Mouse (Mus musculus) thymus, adult 18-20 months (tissue): ENCODE measurements around the gene Irgq.
A peak's percentile ranks its signal among the peaks of the same experiment; 100 is the strongest.

Source experiments
- DNase-seq, 2 experiments: peaks; one replicate each; pipeline ENCODE4 v3.0.0; 2022; ENCODE audit warnings: mixed read lengths in 2 of 2

Irgq gene

GRCm38 (mm10) chr7:24547534-24548036 lies 17.1 kb downstream of the Irgq start:
- no peak for DNase-seq

- DNase-seq = no peak
Observed at GRCm38 (mm10) chr7:24551985-24552759, 21.7 kb downstream of the Irgq start.

GRCm38 (mm10) chr7:24555786-24556185 lies 25.3 kb downstream of the Irgq start:
- no peak for DNase-seq

- DNase-seq = no peak
Observed at GRCm38 (mm10) chr7:24561450-24561849, 31.0 kb downstream of the Irgq start.

- DNase-seq = no peak
Observed at GRCm38 (mm10) chr7:24563191-24563836, 32.8 kb downstream of the Irgq start.

- no peak for DNase-seq
Observed at GRCm38 (mm10) chr7:24563837-24564206, 33.3 kb downstream of the Irgq start.

- DNase-seq = peak; percentile 37 to 45
Observed at GRCm38 (mm10) chr7:24564607-24565265, 34.2 kb downstream of the Irgq start.

- DNase-seq = no peak
Observed at GRCm38 (mm10) chr7:24565627-24566026, 35.1 kb downstream of the Irgq start.

GRCm38 (mm10) chr7:24566206-24566605 lies 35.7 kb downstream of the Irgq start:
- no peak for DNase-seq

- DNase-seq = no peak
Observed at GRCm38 (mm10) chr7:24568512-24568911, 38.0 kb downstream of the Irgq start.

GRCm38 (mm10) chr7:24571071-24571470 lies 40.6 kb downstream of the Irgq start:
- no peak for DNase-seq

GRCm38 (mm10) chr7:24572455-24572854 lies 42.0 kb downstream of the Irgq start:
- no peak for DNase-seq

- DNase-seq = no peak
Observed at GRCm38 (mm10) chr7:24574224-24574796, 43.8 kb downstream of the Irgq start.

GRCm38 (mm10) chr7:24577811-24578210 lies 47.3 kb downstream of the Irgq start:
- no peak for DNase-seq

- no peak for DNase-seq
Observed at GRCm38 (mm10) chr7:24584876-24585275, 54.4 kb downstream of the Irgq start.

GRCm38 (mm10) chr7:24585995-24586394 lies 55.5 kb downstream of the Irgq start:
- DNase-seq = no peak

- DNase-seq = no peak
Observed at GRCm38 (mm10) chr7:24586828-24587227, 56.3 kb downstream of the Irgq start.

GRCm38 (mm10) chr7:24587330-24588105 lies 57.0 kb downstream of the Irgq start, which contains the start of the genes Ethe1 and Zfp575:
Gene Ethe1, plus strand, starts transcription at chr7:24587543.
Gene Zfp575, minus strand, starts transcription at chr7:24587641.
- peak in 1 of 2 experiments; percentile 61 for DNase-seq
